8 mouse cellular contexts compared by ENCODE assay signal in the genomic region with DNA sequence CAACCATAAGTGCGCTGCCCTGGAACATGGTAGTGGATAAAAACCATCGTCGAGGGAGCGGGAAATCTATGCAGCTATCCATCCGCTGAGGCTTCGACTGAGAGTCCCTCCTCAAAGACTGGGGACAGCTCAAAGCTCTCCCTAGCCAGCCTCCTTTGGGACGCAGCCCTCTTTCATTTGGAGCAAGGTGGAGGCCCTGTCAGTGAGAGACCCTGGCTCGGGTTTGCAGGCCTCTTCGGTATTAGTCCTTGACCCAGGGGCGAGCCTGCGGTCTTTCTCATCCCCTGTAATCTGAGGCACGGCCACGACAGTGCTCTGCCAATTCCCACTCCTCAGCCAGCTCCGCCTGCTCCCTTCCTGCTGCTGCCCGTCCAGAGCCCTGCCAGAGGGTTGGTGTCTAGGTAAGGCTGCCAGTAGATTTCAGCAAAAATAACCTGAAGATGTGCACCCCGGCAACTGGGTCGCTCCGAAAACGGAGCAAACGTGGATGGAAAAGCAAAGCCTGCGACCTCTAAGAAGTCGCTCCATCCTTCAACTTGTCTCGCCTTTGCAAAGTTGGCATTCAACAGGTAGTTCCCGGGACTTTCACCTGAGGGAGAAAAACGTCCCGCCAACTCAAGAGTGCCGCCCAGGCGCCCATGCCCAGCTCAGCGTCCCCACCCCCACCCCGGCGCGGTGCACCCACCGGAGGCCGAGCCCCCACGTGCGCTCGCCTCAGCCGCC. TPM values are rescaled to one million over a fixed set of nuclear protein-coding genes. Genes with fewer than 3 reads are reported as not detected.
DNase-seq lines count a peak whose midpoint lies in the region; ATAC-seq lines count a peak whose summit lies in the region.

No protein-coding gene starts in this region.

- peak overlapping the region; percentile 89 for H3K4me2 ChIP-seq in lung, embryonic 15.5 days

- DNase-seq in 3T3-L1 (ENCODE audit: low read depth, low spot score) = peak; percentile 26
- peak; percentile 16 to 25 for DNase-seq in CD8-positive naive resting alpha-beta T cell, adult 2 months (ENCODE audit: low read depth in 2 of 2, low spot score in 2 of 2)
- peak; percentile 48 for DNase-seq in cerebellum, adult 9-11 months
- peak; percentile 14 for DNase-seq in gastrocnemius, postnatal 10 days
- peak; percentile 29 for DNase-seq in kidney, adult 11 months
- DNase-seq in ovary, postnatal 36 days (ENCODE audit: low spot score) = peak; percentile 36

- peak overlapping the region; percentile 86 for H3K9ac ChIP-seq in lung, embryonic 15.5 days

- H3K36me3 ChIP-seq in lung, embryonic 15.5 days = no peaks in the 10 kb centered on the region

- peak overlapping the region; percentile 87 for H3K27ac ChIP-seq in lung, embryonic 15.5 days

- no peak for ATAC-seq in lung, embryonic 15.5 days (ENCODE audit: borderline replicate concordance, extremely low read depth, low FRiP score, low TSS enrichment)
- ATAC-seq in granulocyte monocyte progenitor cell, adult 5-6 weeks (replicated peaks; ENCODE audit: poor library complexity, severe bottlenecking) = no peak

- H3K9me3 ChIP-seq in lung, embryonic 15.5 days = no peaks in the 10 kb centered on the region

- WGBS in lung, embryonic 15.5 days = 1% methylated on average over 38 of the region's 38 CpGs

- H3K27me3 ChIP-seq in lung, embryonic 15.5 days = no peaks in the 10 kb centered on the region

- peak overlapping the region; percentile 93 for H3K4me3 ChIP-seq in lung, embryonic 15.5 days

- peaks cover 46% of the 10 kb centered on the region for H3K4me1 ChIP-seq in lung, embryonic 15.5 days

RNA-seq across cellular contexts. Expression of a gene that starts 1.0 kb away (rescaled TPM):
- total RNA-seq in gastrocnemius, postnatal 10 days (2021) = 10 to 100 TPM; 14.6 to 16.3 TPM
- polyA plus RNA-seq in lung, embryonic 15.5 days (2015; fragmentation: Nextera tagmentation; extraction: Ambion mirVana) = 14.7 and 15.8 TPM in 2 replicates
- total RNA-seq in granulocyte monocyte progenitor cell, adult 5-6 weeks (2014; fragmentation: Nextera tagmentation) = 6.4 and 8.6 TPM in 2 replicates
- 2.2 TPM in 2 replicates for total RNA-seq in granulocyte monocyte progenitor cell, adult 5-6 weeks (2017)
